Mouse (Mus musculus) ovary, adult 10 weeks (tissue): Measurements from ENCODE around the gene Xlr5a. TPM values are rescaled to one million over a fixed set of nuclear protein-coding genes. Genes with fewer than 3 reads are reported as not detected.

ENCODE experiments used
- polyA plus RNA-seq: library from polyadenylated mRNA; stranded (reverse); fragments of 350-450 nt; fragmentation: Illumina TruSeq; extraction: RNeasy Lipid Tissue Mini Kit (QIAGEN cat#74804); gene quantifications from one replicate; pipeline ENCODE4 v1.2.3, GENCODE M21; 2014

The Xlr5a gene
- 0.88 TPM for polyA plus RNA-seq

DNA sequence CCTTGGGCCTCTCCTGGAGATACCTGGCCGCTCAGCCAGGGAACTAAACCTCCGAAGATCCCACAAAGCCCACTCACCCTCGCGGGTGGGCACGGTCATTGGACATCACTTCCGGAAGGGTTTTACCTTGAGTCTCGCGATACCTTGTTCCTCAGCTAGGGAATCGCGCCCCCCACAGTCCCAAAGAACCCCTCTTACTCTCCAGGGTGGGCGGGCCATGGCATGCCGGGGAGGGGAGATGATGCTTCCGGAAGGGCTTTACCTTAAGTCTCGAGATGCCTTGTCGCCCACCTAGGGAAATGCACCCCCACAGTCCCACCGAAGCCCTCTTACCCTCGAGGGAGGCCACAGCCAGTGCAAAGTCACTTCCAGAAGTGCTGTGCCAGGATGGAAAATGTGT lies at the start of gene Xlr5a, which contains the start of gene Xlr5c:
TSS of gene Xlr5a (minus strand) at position 101 of the 400 bp plus-strand sequence.
TSS of gene Xlr5c (minus strand) at position 101 of the 400 bp plus-strand sequence.

DNA sequence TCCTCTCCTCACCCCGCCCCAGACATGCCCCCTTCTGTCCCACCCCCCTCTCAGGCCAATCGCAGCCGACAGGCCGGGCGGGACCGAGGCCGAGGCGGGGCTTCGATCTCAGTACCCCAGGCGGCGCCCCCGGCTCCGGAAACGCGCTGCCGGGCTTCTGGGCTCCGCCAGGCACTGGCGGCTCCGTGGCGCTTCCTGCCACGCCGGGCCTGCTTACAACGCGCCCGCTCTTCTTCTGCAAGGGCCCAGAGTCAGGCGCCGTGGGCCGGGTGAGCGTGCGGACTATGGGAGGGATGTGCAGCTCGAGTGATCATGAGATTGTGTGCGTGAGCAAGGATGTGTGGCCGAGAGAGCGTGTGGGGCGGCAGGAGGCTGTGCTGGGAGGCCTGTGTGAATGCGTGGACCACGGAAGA lies 49.7 kb upstream of the Xlr5a start, which contains the start of gene Zfp275:
TSS of gene Zfp275 (plus strand) at position 139 of the 413 bp plus-strand sequence.

DNA sequence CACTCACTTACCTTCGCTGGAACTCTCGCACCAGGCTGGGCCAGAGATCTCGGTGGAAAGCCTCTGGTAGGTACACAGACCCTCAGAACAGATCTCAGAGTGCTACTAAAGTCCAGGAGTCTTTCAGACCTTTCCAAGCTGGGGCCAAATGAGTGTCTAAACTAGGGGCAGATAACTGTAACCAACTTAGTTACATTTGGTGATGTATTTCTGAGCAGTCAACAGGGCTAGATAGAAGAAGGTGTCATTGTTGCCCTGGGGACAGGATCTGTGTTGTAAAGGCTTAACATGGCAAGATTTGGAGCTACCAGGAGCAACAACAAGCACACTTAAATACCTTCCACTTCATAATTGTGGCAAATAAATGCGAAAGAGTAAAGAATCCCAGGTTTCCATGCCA lies 44.0 kb upstream of the Xlr5a start, which contains the start of gene Gm45015:
TSS of gene Gm45015 (minus strand) at position 101 of the 400 bp plus-strand sequence.

DNA sequence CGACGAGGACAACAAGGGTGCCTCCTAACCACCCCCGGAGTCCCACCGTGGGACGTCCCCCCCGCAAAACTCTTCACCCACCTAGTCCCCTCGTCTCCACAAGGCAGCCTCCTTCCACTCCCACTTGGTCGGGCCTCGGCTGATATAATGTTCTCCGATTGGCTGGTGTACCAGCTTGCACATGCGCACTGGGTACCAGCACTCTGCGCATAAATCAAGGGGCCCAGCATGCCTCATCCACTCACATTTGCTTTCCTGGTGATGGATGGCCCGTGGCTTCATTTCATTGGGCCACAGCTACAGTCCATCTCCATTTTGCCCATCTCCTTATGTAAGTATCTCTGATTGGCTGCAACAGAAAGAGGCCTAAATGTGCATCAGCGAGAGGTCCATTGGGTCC lies 27.5 kb downstream of the Xlr5a start, which contains the start of gene Xlr3c:
TSS of gene Xlr3c (minus strand) at position 121 of the 400 bp plus-strand sequence.

DNA sequence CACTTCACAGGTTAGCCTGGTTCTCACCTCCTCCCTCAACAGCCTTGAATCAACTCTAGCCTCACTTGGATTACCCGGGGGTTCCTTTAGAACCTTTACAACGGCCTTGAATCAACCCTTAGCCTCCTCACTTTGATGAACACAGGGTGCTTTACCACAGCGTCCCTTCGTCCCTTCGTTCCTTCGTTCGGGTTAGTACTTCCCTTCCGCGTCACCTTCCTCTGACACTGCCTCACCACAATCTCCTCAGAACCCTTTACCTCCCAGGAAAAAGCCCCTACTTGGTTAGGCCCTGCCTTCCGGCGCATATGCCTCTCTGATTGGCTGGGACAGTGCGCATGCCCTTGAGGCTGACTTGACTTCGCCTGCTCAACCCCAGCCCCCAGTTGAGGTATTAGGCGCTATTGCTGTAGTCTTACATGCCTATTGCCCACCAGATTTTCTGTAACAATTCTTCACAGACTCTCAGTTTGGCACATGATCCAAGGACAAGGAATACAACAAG lies 49.9 kb downstream of the Xlr5a start, which contains the start of gene Xlr4c:
TSS of gene Xlr4c (minus strand) at position 310 of the 505 bp plus-strand sequence.

DNA sequence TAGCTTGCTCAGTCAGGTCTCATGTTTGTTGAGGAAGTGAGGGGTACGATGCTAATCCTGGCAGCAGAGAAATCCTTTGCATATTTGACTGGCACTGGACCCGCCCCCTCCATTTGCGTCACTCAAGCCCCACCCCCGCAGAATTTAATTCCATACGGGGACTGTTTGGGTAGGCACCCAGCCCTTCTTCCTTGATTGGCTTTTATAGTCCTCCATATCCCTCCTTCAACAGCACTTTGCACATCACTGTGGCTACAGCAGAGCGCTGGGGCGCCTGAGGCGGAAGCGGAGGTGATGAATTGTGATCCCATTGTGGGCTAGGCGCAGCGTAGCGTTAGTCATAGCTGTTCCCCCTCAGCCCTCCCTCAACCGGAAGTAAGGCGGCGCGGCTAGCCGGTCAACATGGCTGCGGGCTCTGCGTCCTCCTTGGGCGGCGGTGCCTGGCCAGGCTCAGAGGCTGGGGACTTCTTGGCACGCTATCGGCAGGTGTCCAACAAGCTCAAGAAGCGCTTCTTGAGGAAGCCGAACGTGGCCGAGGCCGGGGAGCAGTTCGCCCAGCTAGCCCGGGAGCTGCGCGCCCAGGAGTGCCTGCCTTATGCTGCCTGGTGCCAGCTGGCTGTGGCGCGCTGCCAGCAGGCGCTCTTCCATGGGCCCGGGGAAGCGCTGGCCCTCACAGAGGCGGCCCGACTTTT lies 64.7 kb downstream of the Xlr5a start, which contains the start of gene F8a:
TSS of gene F8a (plus strand) at position 378 of the 692 bp plus-strand sequence.

DNA sequence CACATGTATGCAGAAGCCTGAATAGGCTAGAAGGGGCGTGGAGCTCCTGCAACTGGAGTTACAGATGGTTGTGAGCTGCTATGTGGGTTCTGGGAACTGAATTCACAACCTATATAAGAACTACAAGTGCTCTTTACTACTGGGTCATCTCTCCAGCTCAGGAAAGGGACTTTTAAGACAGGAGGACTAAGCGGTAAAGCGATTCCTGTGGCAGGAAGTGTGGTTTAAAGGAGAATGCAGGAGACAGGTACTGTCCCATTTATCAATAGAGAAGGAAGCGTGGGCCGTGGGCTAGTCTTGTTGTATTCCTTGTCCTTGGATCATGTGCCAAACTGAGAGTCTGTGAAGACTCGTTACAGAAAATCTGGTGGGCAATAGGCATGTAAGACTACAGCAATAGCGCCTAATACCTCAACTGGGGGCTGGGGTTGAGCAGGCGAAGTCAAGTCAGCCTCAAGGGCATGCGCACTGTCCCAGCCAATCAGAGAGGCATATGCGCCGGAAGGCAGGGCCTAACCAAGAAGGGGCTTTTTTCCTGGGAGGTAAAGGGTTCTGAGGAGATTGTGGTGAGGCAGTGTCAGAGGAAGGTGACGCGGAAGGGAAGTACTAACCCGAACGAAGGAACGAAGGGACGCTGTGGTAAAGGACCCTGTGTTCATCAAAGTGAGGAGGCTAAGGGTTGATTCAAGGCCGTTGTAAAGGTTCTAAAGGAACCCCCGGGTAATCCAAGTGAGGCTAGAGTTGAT lies 78.8 kb downstream of the Xlr5a start, which contains the start of gene Xlr4b:
TSS of gene Xlr4b (plus strand) at position 515 of the 746 bp plus-strand sequence.

DNA sequence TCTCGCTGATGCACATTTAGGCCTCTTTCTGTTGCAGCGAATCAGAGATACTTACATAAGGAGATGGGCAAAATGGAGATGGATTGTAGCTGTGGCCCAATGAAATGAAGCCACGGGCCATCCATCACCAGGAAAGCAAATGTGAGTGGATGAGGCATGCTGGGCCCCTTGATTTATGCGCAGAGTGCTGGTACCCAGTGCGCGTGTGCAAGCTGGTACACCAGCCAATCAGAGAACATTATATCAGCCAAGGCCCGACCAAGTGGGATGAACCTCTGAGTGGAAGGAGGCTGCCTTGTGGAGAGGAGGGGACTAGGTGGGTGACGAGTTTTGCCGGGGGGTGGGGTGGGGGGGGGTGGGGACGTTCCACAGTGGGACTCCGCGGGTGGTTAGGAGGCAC lies 100.8 kb downstream of the Xlr5a start, which contains the start of gene Xlr3b:
TSS of gene Xlr3b (plus strand) at position 274 of the 400 bp plus-strand sequence.

DNA sequence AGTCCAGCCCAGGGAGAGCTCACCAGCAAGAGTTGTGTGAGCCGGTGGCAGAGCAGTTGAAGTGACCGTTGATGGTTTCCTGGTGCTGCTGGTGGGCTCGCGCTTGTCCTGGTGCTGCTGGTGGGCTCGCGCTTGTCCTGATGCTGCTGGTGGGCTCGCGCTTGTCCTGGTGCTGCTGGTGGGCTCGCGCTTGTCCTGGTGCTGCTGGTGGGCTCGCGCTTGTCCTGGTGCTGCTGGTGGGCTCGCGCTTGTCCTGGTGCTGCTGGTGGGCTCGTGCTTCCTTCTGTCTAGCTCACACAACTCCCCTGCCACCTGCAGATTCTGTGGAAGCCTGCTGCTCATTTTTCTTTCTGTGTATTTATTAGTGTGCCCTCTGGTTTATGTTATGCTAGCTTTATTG lies 115.9 kb downstream of the Xlr5a start, which contains the start of gene Spin2d:
TSS of gene Spin2d (minus strand) at position 101 of the 400 bp plus-strand sequence.

DNA sequence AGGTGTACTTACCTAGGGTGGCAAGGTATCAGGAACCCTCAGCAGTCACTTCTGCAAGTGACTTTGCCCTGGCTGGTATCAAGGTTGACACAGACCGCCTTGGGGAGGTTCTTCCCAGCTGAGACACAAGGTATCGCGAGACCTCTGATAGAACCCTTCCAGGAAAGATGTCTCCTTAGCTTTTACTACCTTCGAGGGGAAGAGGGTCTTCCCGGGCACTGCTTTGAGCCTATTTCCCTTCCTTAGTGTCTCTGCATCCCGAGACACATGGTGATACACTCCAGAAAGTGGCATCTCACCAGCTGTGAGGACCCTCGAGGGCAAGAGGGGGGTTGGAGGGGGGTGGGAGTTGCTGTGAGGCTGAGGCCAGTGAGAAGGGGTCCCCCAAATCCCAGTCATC lies 143.4 kb downstream of the Xlr5a start, which contains the start of gene DXBay18:
TSS of gene DXBay18 (minus strand) at position 101 of the 400 bp plus-strand sequence.

DNA sequence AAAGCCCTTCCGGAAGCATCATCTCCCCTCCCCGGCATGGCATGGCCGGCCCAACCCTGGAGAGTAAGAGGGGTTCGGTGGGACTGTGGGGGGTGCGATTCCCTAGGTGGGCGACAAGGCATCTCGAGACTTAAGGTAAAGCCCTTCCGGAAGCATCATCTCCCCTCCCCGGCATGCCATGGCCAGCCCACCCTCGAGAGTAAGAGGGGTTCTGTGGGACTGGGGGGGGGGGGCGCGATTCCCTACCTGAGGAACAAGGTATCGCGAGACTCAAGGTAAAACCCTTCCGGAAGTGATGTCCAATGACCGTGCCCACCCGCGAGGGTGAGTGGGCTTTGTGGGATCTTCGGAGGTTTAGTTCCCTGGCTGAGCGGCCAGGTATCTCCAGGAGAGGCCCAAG lies 144.3 kb downstream of the Xlr5a start, which contains the start of gene Xlr5b:
TSS of gene Xlr5b (plus strand) at position 301 of the 400 bp plus-strand sequence.

DNA sequence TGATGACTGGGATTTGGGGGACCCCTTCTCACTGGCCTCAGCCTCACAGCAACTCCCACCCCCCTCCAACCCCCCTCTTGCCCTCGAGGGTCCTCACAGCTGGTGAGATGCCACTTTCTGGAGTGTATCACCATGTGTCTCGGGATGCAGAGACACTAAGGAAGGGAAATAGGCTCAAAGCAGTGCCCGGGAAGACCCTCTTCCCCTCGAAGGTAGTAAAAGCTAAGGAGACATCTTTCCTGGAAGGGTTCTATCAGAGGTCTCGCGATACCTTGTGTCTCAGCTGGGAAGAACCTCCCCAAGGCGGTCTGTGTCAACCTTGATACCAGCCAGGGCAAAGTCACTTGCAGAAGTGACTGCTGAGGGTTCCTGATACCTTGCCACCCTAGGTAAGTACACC lies 176.0 kb downstream of the Xlr5a start, which contains the start of gene Gm14685:
TSS of gene Gm14685 (plus strand) at position 301 of the 400 bp plus-strand sequence.

DNA sequence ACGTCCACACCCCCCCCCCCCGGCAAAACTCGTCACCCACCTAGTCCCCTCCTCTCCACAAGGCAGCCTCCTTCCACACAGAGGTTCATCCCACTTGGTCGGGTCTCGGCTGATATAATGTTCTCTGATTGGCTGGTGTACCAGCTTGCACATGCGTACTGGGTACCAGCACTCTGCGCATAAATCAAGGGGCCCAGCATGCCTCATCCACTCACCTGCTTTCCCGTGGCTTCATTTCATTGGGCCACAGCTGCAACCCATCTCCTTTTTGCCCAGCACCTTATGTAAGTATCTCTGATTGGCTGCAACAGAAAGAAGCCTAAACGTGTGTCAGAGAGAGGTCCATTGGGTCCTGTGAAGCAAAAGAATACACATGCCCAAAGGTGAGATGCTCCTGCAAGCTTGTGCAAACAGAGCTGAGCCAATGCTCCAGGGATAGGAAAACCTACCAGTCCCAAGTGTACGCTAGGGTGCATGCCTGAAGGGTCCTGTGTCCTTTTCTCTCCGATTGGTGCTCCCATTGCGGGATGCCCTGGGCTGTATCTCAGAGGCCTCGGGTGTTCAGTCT lies 195.8 kb downstream of the Xlr5a start, which contains the start of gene Xlr3a:
TSS of gene Xlr3a (minus strand) at position 155 of the 568 bp plus-strand sequence.

DNA sequence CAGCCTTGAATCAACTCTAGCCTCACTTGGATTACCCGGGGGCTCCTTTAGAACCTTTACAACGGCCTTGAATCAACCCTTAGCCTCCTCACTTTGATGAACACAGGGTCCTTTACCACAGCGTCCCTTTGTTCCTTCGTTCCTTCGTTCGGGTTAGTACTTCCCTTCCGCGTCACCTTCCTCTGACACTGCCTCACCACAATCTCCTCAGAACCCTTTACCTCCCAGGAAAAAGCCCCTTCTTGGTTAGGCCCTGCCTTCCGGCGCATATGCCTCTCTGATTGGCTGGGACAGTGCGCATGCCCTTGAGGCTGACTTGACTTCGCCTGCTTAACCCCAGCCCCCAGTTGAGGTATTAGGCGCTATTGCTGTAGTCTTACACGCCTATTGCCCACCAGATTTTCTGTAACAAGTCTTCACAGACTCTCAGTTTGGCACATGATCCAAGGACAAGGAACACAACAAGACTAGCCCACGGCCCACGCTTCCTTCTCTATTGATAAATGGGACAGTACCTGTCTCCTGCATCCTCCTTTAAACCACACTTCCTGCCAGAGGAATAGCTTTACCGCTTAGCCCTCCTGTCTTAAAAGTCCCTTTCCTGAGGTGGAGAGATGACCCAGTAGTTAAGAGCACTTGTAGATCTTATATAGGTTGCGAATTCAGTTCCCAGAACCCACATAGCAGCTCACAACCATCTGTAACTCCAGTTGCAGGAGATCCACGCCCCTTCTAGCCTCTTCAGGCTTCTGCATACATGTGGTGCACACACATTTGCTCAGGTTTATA lies 210.3 kb downstream of the Xlr5a start, which contains the start of gene Xlr4a:
TSS of gene Xlr4a (minus strand) at position 212 of the 789 bp plus-strand sequence.

DNA sequence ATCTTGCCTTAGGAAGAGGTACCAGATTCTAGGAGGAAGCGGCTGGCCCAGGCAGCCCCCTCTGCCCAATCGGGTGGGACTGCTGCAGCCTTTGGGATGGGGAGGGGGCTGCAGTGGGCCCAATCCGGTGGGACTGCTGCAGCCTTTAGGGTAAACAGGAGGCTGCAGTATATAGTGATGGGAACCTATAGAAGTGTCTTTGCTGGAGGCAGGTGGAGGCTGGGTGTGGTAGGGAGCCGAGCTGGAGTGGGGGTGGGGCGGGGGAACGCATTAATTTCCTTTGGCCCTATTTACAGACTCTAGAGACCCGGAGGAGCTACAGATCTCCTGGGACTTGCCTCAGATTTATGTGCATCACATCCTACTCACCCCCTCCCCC lies 228.4 kb downstream of the Xlr5a start, which contains the start of gene Pnma3:
TSS of gene Pnma3 (plus strand) at position 373 of the 379 bp plus-strand sequence.

Other genes with a start within 250 kb of the Xlr5a start
- gene Pnma3, start 228.2 kb downstream of the Xlr5a start, polyA plus RNA-seq: not detected
- 6.4 TPM for gene Xlr4a, start 210.5 kb downstream of the Xlr5a start, polyA plus RNA-seq
- gene Xlr3a, start 195.9 kb downstream of the Xlr5a start, polyA plus RNA-seq: 26.1 TPM
- not detected for gene Gm14685, start 175.9 kb downstream of the Xlr5a start, polyA plus RNA-seq
- gene Xlr5b, start 144.2 kb downstream of the Xlr5a start, polyA plus RNA-seq: 4.0 TPM
- not detected for gene DXBay18, start 143.5 kb downstream of the Xlr5a start, polyA plus RNA-seq
- not detected for gene Spin2d, start 116.0 kb downstream of the Xlr5a start, polyA plus RNA-seq
- 5.8 TPM for gene Xlr3b, start 100.8 kb downstream of the Xlr5a start, polyA plus RNA-seq
- gene Xlr4b, start 78.6 kb downstream of the Xlr5a start, polyA plus RNA-seq: 6.4 TPM
- 7.2 TPM for gene F8a, start 64.7 kb downstream of the Xlr5a start, polyA plus RNA-seq
- 9.4 TPM for gene Xlr4c, start 49.8 kb downstream of the Xlr5a start, polyA plus RNA-seq
- gene Xlr3c, start 27.6 kb downstream of the Xlr5a start, polyA plus RNA-seq: 2.1 TPM
- 0.83 TPM for gene Xlr5c, start within 50 bp of the Xlr5a start, polyA plus RNA-seq
- not detected for gene Gm45015, start 43.9 kb upstream of the Xlr5a start, polyA plus RNA-seq
- 68.9 TPM for gene Zfp275, start 49.6 kb upstream of the Xlr5a start, polyA plus RNA-seq
- not detected for gene Gm18336, start 105.8 kb upstream of the Xlr5a start, polyA plus RNA-seq
- gene Zfp92, start 118.1 kb upstream of the Xlr5a start, polyA plus RNA-seq: 0.37 TPM
- not detected for gene Trex2, start 142.4 kb upstream of the Xlr5a start, polyA plus RNA-seq
- 12.6 TPM for gene Haus7, start 166.1 kb upstream of the Xlr5a start, polyA plus RNA-seq
- gene Bgn, start 190.6 kb upstream of the Xlr5a start, polyA plus RNA-seq: 258 TPM
- 1.3 TPM for gene Atp2b3, start 210.1 kb upstream of the Xlr5a start, polyA plus RNA-seq